Mouse (Mus musculus): ENCODE results near the gene Dusp12. TPM values are rescaled to one million over a fixed set of nuclear protein-coding genes. Genes with fewer than 3 reads are reported as not detected.

Dusp12 gene
- total RNA-seq, 2 experiments from 2014 or later: 14.7 to 15.8 TPM

- no peak for DNase-seq (ENCODE audit: low spot score in 2 of 2)
Observed at GRCm38 (mm10) chr1:170863033-170863432, 22.3 kb downstream of the Dusp12 start.

DNA sequence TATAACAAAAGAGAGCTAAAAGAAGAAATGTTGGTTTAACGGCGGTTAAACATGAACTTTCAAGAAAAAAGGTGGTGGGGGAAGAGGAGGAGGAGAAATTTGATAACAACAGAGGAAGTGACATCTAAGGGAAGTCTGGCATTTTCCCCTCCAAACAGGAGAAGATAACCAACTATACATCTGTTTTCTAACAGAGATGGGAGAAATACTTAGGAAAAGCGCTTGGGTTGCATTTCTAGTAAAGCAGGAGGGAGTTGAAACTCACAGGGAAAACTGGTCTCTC, 23.0 kb downstream of the Dusp12 start:
- DNase-seq (ENCODE audit: low spot score in 2 of 2): no peak

DNA sequence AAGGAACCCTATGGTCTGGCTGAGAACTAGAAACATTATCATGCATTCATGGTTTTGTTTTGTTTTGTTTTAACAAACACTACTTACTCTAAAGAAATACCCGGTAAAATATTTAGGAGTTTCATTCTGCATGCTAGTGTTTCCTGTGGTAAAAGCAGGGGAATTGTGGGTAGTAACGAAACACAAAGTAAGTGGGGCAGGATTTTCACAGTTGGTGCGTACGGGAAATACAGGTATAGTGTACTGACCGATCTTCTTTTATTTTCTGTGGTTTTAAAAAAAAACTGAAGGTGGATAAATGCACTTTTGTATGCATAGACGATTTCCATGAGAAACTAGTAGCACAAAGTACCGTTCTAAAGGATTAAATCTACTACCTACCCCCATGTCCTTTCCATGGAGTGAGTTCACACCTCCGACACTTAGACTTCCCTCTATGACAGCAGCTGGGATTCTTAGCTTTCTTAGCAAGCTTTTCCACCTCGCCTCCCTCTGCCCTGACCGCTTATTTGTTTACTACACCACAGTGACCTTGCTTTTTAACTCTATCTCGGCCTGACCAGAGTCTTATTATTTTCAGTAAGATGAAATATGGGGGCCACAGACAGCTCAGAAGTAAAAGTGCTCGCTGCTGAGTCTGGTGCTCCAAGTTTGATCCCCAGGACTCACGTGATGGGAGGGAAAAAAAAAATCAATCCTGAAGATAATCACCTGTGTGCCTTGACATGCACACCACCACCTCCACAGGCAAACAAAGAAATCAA, 23.5 kb downstream of the Dusp12 start:
- DNase-seq (ENCODE audit: low spot score in 2 of 2): no peak

GRCm38 (mm10) chr1:170858872-170859271, 26.5 kb downstream of the Dusp12 start:
- DNase-seq (ENCODE audit: low spot score in 2 of 2): no peak

DNA sequence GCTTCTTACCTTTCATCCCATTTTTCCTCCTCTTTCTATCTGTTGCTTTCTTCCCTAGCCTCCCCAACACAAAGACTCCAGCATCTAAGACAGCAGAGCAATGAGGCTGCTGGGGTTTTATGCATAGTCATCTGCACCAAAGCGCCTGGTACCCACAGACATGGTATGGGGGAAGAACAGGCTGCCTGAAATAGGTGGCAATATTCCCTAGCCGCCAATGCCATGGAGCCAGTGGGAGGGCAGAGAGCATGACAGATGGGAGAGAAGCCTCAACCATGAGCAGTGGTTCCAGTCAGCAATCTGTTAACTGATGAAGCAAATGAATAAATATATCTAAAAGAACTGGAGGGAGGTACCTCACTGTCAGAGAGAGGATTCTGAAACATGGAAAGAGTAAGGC, 28.0 kb downstream of the Dusp12 start:
- peak; percentile 78 to 87 for DNase-seq (ENCODE audit: low spot score in 2 of 2)

DNA sequence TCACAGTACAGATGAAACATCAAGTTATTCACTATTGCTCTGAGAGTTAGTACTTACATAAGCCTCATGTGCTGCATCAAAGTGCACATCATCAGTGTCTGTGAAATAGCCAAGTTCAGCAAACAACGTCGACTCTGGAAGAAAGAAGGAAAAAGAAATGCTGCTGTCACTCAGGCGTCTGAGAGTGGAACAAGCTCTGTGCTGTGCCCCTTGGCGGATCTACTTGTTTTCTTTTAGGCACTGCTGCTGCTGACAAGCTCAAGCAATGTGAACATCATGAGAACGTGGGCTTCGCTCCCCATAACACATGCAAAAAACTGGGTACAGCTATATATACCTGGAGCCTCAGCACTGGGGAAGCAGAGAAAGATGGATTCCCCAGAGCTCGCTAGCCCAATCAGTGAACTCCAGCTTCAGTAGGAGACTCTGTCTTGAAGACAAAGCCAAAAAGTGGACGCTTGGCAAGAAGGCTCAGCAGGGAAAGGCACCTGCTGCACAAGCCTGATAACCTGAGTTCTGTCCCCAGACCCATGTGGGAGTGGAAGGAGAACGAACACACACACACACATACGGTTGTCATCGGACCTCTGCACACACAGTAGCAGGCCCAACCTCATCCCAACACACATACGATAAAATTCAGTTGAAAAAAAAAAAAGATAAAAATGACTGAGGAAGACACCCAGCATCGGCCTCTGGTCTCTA, 30.1 kb downstream of the Dusp12 start:
- peak in 1 of 2 experiments; percentile 50 for DNase-seq (ENCODE audit: low spot score in 2 of 2)

GRCm38 (mm10) chr1:170853604-170854003, 31.7 kb downstream of the Dusp12 start:
- DNase-seq (ENCODE audit: low spot score in 2 of 2): no peak

GRCm38 (mm10) chr1:170850637-170851624, 34.4 kb downstream of the Dusp12 start:
- no peak for DNase-seq (ENCODE audit: low spot score in 2 of 2)

GRCm38 (mm10) chr1:170850007-170850406, 35.3 kb downstream of the Dusp12 start:
- DNase-seq (ENCODE audit: low spot score in 2 of 2): no peak

GRCm38 (mm10) chr1:170845448-170846307, 39.7 kb downstream of the Dusp12 start:
- DNase-seq (ENCODE audit: low spot score in 2 of 2): no peak

DNA sequence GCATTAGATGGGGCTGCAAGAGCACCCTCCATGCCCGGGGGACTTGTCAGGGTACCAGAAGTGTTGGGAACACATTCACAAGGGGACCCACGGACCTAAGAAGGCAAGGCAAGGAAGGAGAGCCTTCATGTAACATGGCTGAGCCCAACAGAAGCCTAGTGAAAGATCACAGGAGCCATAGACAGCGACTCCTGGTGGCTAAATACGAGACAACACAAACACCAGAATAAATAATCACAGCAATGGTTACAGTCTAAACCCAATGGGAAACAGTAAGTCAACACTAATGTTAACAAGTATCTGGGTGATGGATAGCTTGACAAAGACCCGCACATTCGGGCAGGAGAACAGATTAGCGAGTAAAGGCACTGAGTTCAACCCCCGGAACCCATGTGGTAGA, 41.0 kb downstream of the Dusp12 start:
- no peak for DNase-seq (ENCODE audit: low spot score in 2 of 2)

DNA sequence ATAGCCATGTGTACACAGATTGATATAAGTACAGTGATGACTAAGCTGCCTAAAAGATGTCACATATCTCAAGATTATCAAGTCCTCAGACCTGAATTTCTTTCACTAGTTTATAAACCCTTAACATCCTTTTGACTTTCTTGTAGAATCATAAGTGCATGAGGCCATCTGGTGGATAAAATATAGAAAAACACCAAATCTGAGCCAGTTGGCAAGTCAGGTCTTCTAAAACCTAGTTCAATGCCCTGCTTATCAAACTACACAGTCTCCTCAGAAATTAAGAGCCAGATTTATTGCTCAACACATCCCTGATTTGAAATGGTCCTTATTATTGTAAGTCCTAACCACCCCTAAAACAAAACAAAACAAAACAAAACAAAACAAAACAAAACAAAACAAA, 45.7 kb downstream of the Dusp12 start:
- DNase-seq (ENCODE audit: low spot score in 2 of 2): peak in 1 of 2 experiments; percentile 64

DNA sequence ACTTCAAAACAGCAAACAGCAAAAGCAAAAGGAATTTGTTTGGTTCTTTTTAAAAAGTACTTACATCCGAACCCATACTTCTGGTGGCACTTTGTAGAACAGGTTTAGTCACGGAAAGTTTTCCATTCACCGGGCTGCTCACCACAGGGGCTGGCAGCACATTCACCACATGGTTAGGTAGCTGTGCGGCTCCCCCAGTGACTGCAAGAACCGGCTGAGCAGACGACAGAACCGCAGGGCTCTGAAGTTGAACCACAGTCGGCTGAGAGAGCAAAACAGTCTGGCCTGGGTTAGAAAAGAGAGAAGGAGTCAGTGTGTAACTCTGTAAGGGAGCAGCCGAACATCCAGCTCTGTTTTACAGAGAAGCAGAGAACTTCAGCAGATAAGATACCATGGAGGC, 50.6 kb downstream of the Dusp12 start:
- DNase-seq (ENCODE audit: low spot score in 2 of 2): no peak

- no peak for DNase-seq (ENCODE audit: low spot score in 2 of 2)
Observed at GRCm38 (mm10) chr1:170829781-170830180, 55.6 kb downstream of the Dusp12 start.

GRCm38 (mm10) chr1:170829344-170829743, 56.0 kb downstream of the Dusp12 start:
- no peak for DNase-seq (ENCODE audit: low spot score in 2 of 2)

Other genes with a start within 250 kb of the Dusp12 start
- gene Olfml2b, start 241.0 kb downstream of the Dusp12 start, total RNA-seq (2021): 10 to 100 TPM; 38.6 to 43.0 TPM
- 10 to 100 TPM; 50.9 to 51.6 TPM for gene Atf6, start 17.8 kb downstream of the Dusp12 start, total RNA-seq (2021)
- gene Gm26620, start 475 bp downstream of the Dusp12 start, total RNA-seq (2021): under 1 TPM; 0.54 to 0.71 TPM
- under 1 TPM; 0.25 to 0.33 TPM for gene Fcrlb, start 27.4 kb upstream of the Dusp12 start, total RNA-seq (2021)
- not detected for gene Fcrla, start 42.0 kb upstream of the Dusp12 start, total RNA-seq (2021)
- gene Fcgr2b, start 91.0 kb upstream of the Dusp12 start, total RNA-seq (2021): 1 to 10 TPM; 4.0 to 4.4 TPM
- gene Fcgr4, start 133.4 kb upstream of the Dusp12 start, total RNA-seq (2021): under 1 TPM in 1 of 2 experiments, not detected in 1; 0.25 TPM
- gene Fcgr3, start 179.4 kb upstream of the Dusp12 start, total RNA-seq (2021): 10 to 100 TPM in 1 of 2 experiments, 1 to 10 TPM in 1; 9.9 to 12.5 TPM
- gene Cfap126, start 228.4 kb upstream of the Dusp12 start, total RNA-seq (2021): 1 to 10 TPM; 1.5 to 2.0 TPM